Mouse (Mus musculus) kidney, postnatal 0 days (tissue): ENCODE measurements at regions not wholly inside any gene's neighbourhood (a gene's known extent, or its start where the extent isn't known, plus 50 kb on each side); places are given as distances from the start of the nearest gene placed in this dataset.

ENCODE experiments used
- ATAC-seq: fragments of 200-750 bp; cut with Nextera tagmentation; replicated peaks from 2 replicates; pipeline ENCODE4 v1.8.0; 2017; ENCODE audit warnings: low read depth, moderate number of reproducible peaks, moderate TSS enrichment, moderate library complexity; ENCODE audit not compliant: low FRiP score
- DNase-seq: peaks from one replicate; pipeline ENCODE4 v3.0.0-alpha.2; 2016; ENCODE audit warnings: low spot score
- H3K27ac ChIP-seq: fragments of 300-500 bp; sonication (generic); 2 replicates; pipeline ENCODE4 v1.5.1; 2014; ENCODE audit warnings: mild to moderate bottlenecking
- H3K27me3 ChIP-seq: fragments of 300-500 bp; sonication (generic); 2 replicates; pipeline ENCODE4 v1.6.1; 2014; ENCODE audit warnings: low read length, mixed read lengths; ENCODE audit not compliant: insufficient read depth
- H3K36me3 ChIP-seq: fragments of 300-500 bp; sonication (generic); 2 replicates; pipeline ENCODE4 v1.6.1; 2014; ENCODE audit warnings: low read length, mixed read lengths; ENCODE audit not compliant: insufficient read depth
- H3K4me1 ChIP-seq: fragments of 300-500 bp; sonication (generic); replicated peaks from 2 replicates; pipeline ENCODE4 v1.6.1; 2014; ENCODE audit warnings: antibody characterized with exemption, low read length, mixed read lengths; ENCODE audit not compliant: insufficient read depth
- H3K4me2 ChIP-seq: fragments of 300-500 bp; sonication (generic); 2 replicates; pipeline ENCODE4 v1.6.1; 2014; ENCODE audit warnings: mild to moderate bottlenecking, low read length, moderate library complexity, mixed read lengths
- H3K4me3 ChIP-seq: fragments of 300-500 bp; sonication (generic); replicated peaks from 2 replicates; pipeline ENCODE4 v1.5.1; 2014; ENCODE audit warnings: low read depth, low read length
- H3K9ac ChIP-seq: fragments of 300-500 bp; sonication (generic); 2 replicates; pipeline ENCODE4 v1.6.1; 2014; ENCODE audit warnings: low read depth, low read length
- H3K9me3 ChIP-seq: fragments of 300-500 bp; sonication (generic); replicated peaks from 2 replicates; pipeline ENCODE4 v1.6.1; 2016; ENCODE audit warnings: low read length, inconsistent platforms, mixed read lengths
- CTCF ChIP-seq: IDR thresholded peaks from 2 replicates; pipeline ENCODE4 v1.5.1; 2016; ENCODE audit warnings: antibody characterized with exemption, low read depth, mild to moderate bottlenecking, moderate library complexity
- WGBS: fragments of 180-500 bp; shearing (Covaris S2); extraction: QIAGEN DNeasy Blood & Tissue Kit; methylation state at CpG from one replicate; pipeline ENCODE4 v1.1.7; 2014; 5-methylcytosine and 5-hydroxymethylcytosine counted together

- no peak for ATAC-seq
- 66% methylated on average over 17 of the region's 17 CpGs for WGBS
- TF ChIP-seq CTCF: no peak
- Histone ChIP-seq H3K9ac (no peak overlapping the region), H3K27ac (no peak overlapping the region), H3K36me3 (no peaks in the 10 kb centered on the region), H3K4me3 (no peak overlapping the region), H3K27me3 (no peaks in the 10 kb centered on the region), H3K4me2 (no peak overlapping the region), H3K4me1 (no peaks in the 10 kb centered on the region), H3K9me3 (no peaks in the 10 kb centered on the region)
- DNase-seq: peak; percentile 37
These were observed 53.4 kb upstream of the Fmnl2 start for GRCm38 (mm10) chr2:52804106-52804825.

- no peak overlapping the region for H3K4me2 ChIP-seq
- DNase-seq (peak; percentile 12), ATAC-seq (no peak)
- H3K9me3 ChIP-seq: no peaks in the 10 kb centered on the region
- WGBS: 48% methylated on average over 1 of the region's 1 CpGs
- H3K4me3 ChIP-seq: no peak overlapping the region
- TF ChIP-seq CTCF: no peak
- H3K27ac ChIP-seq: no peak overlapping the region
- no peaks in the 10 kb centered on the region for H3K27me3 ChIP-seq
- no peak overlapping the region for H3K9ac ChIP-seq
- H3K4me1 ChIP-seq: no peaks in the 10 kb centered on the region
- no peaks in the 10 kb centered on the region for H3K36me3 ChIP-seq
These were observed 52.9 kb upstream of the Fmnl2 start for GRCm38 (mm10) chr2:52804826-52805149.

- DNase-seq: no peak
- H3K27ac ChIP-seq: no peak overlapping the region
- no peak overlapping the region for H3K4me2 ChIP-seq
- H3K36me3 ChIP-seq: no peaks in the 10 kb centered on the region
- no peak for ATAC-seq
- no peaks in the 10 kb centered on the region for H3K9me3 ChIP-seq
- no peak overlapping the region for H3K9ac ChIP-seq
- no peaks in the 10 kb centered on the region for H3K27me3 ChIP-seq
- WGBS: 66% methylated on average over 2 of the region's 2 CpGs
- TF ChIP-seq CTCF: no peak
- H3K4me3 ChIP-seq: no peak overlapping the region
- no peaks in the 10 kb centered on the region for H3K4me1 ChIP-seq
These were observed 49.8 kb upstream of the Fmnl2 start for GRCm38 (mm10) chr2:52807826-52808225.
